Mouse (Mus musculus): ENCODE results near the gene Pappa. TPM values are rescaled to one million over a fixed set of nuclear protein-coding genes. Genes with fewer than 3 reads are reported as not detected.

The Pappa gene
- total and polyA plus RNA-seq, 3 experiments: not detected

GRCm38 (mm10) chr4:65122841-65123240 is 1.1 kb upstream of the Pappa start:
- no peak overlapping the region for H3K4me3 ChIP-seq (ENCODE audit: control insufficient read depth in 1 of 2, insufficient read depth in 1 of 2, low read depth in 2 of 2, low read length in 2 of 2)
- no peaks in the 10 kb centered on the region for H3K36me3 ChIP-seq (ENCODE audit: control insufficient read depth in 1 of 2, insufficient read depth in 2 of 2, low read length in 2 of 2)
- no peaks in the 10 kb centered on the region for H3K4me1 ChIP-seq (ENCODE audit: control insufficient read depth in 1 of 2, insufficient read depth in 2 of 2, low read length in 2 of 2)
- no peak overlapping the region for H3K9ac ChIP-seq (ENCODE audit: control insufficient read depth, low read depth, low read length, poor library complexity, severe bottlenecking)
- H3K79me2 ChIP-seq (ENCODE audit: control insufficient read depth, insufficient read depth, low read length, poor library complexity): no peaks in the 10 kb centered on the region
- no peaks in the 10 kb centered on the region; a peak in 1 of 4 replicates for H3K27me3 ChIP-seq (ENCODE audit: control insufficient read depth in 1 of 2, insufficient read depth in 2 of 2, low read length in 2 of 2)
- DNase-seq (ENCODE audit: low read depth, low spot score): no peak
- no peaks in the 10 kb centered on the region for H3K9me3 ChIP-seq (replicated peaks; ENCODE audit: insufficient read depth, low read length)
- H3K27ac ChIP-seq (ENCODE audit: control insufficient read depth, low read depth, low read length): no peak overlapping the region
- TF ChIP-seq ZC3H11A (IDR thresholded peaks at IDR 0.05; ENCODE audit: low read depth, low read length) (no peak), SMC3 (IDR thresholded peaks at IDR 0.05; ENCODE audit: low read depth, low read length) (no peak), ETS1 (IDR thresholded peaks at IDR 0.05; ENCODE audit: low read depth, low read length) (no peak), ZKSCAN1 (IDR thresholded peaks at IDR 0.05; ENCODE audit: low read depth, low read length) (no peak), MAX (IDR thresholded peaks at IDR 0.05; ENCODE audit: low read length) (no peak), NELFE (IDR thresholded peaks at IDR 0.05; ENCODE audit: low read depth, low read length) (no peak), ZMIZ1 (IDR thresholded peaks at IDR 0.05; ENCODE audit: low read depth, low read length) (no peak), HCFC1 (IDR thresholded peaks at IDR 0.05; ENCODE audit: low read depth, low read length) (no peak), USF1 (IDR thresholded peaks at IDR 0.05; ENCODE audit: low read depth, low read length) (no peak), UBTF (IDR thresholded peaks at IDR 0.05; ENCODE audit: borderline replicate concordance, insufficient read depth, low read depth, low read length) (no peak)

GRCm38 (mm10) chr4:65124369-65125151 is 586 bp downstream of the Pappa start:
- Histone ChIP-seq H3K4me3 (ENCODE audit: control insufficient read depth in 1 of 2, insufficient read depth in 1 of 2, low read depth in 2 of 2, low read length in 2 of 2) (no peak overlapping the region), H3K27me3 (ENCODE audit: control insufficient read depth in 1 of 2, insufficient read depth in 2 of 2, low read length in 2 of 2) (no peaks in the 10 kb centered on the region; a peak in 1 of 4 replicates)
- no peak for DNase-seq (ENCODE audit: low read depth, low spot score)

More at GRCm38 (mm10) chr4:65124369-65125151, 586 bp downstream of the Pappa start:
- TF ChIP-seq KAT2A (conservative IDR thresholded peaks at IDR 0.05; ENCODE audit: low read depth, low read length) (no peak), TCF12 (IDR thresholded peaks at IDR 0.05; ENCODE audit: low read depth, low read length) (no peak), TAL1 (IDR thresholded peaks at IDR 0.05; ENCODE audit: low read length) (no peak), JUND (IDR thresholded peaks at IDR 0.05; ENCODE audit: low read depth, low read length) (no peak)
- Histone ChIP-seq H3K9me3 (replicated peaks; ENCODE audit: insufficient read depth, low read length) (no peaks in the 10 kb centered on the region), H3K27ac (ENCODE audit: control insufficient read depth, low read depth, low read length) (no peak overlapping the region), H3K9ac (ENCODE audit: control insufficient read depth, low read depth, low read length, poor library complexity, severe bottlenecking) (no peak overlapping the region), H3K4me1 (ENCODE audit: control insufficient read depth in 1 of 2, insufficient read depth in 2 of 2, low read length in 2 of 2) (no peaks in the 10 kb centered on the region), H3K36me3 (ENCODE audit: control insufficient read depth in 1 of 2, insufficient read depth in 2 of 2, low read length in 2 of 2) (no peaks in the 10 kb centered on the region), H3K79me2 (ENCODE audit: control insufficient read depth, insufficient read depth, low read length, poor library complexity) (no peaks in the 10 kb centered on the region)
